In genomic region chr2:144279742-144280141, GRCm38 (mm10) we compare ENCODE assay signal across 9 mouse cellular contexts. TPM values are rescaled to one million over a fixed set of nuclear protein-coding genes. Genes with fewer than 3 reads are reported as not detected.
A peak's percentile ranks its signal among the peaks of the same experiment; 100 is the strongest.
DNase-seq lines count a peak whose midpoint lies in the region; ATAC-seq lines count a peak whose summit lies in the region.
"Had no signal": no experiment of that assay in that cellular context is flagged by ENCODE, and none has a peak within 500 bp of the region (broad histone marks: within the 10 kb centered on the region; RNA-seq: fewer than 3 reads in every experiment).

No protein-coding gene starts in this region.

- WGBS in heart, embryonic 12.5 days = 70% methylated on average over 5 of the region's 5 CpGs

- no peak for ATAC-seq in heart, embryonic 12.5 days (ENCODE audit: insufficient number of reproducible peaks, low FRiP score)
- no peak for ATAC-seq in megakaryocyte, adult 5-6 weeks (ENCODE audit: poor library complexity, severe bottlenecking)
- no peak for ATAC-seq in monocyte, adult 5-6 weeks (replicated peaks; ENCODE audit: insufficient number of reproducible peaks, low FRiP score, low TSS enrichment, poor library complexity, severe bottlenecking)

- no peak overlapping the region for H3K27ac ChIP-seq in heart, embryonic 12.5 days (ENCODE audit: poor library complexity, severe bottlenecking)

- no peak overlapping the region for H3K4me3 ChIP-seq in heart, embryonic 12.5 days

- H3K27me3 ChIP-seq in heart, embryonic 12.5 days (replicated peaks) = no peaks in the 10 kb centered on the region

- DNase-seq in heart, adult 18-20 months = peak; percentile 88 to 91
- DNase-seq in MN1 (ENCODE audit: low spot score) = peak; percentile 86
- peak; percentile 27 for DNase-seq in gastrocnemius, postnatal 14 days
- DNase-seq in kidney, postnatal 25 days = peak; percentile 95
- no peak for DNase-seq in lung, postnatal 36 days

- H3K4me1 ChIP-seq in heart, embryonic 12.5 days (replicated peaks) = peaks cover 19% of the 10 kb centered on the region

- no peak overlapping the region for H3K4me2 ChIP-seq in heart, embryonic 12.5 days

- H3K9ac ChIP-seq in heart, embryonic 12.5 days = no peak overlapping the region

- H3K9me3 ChIP-seq in heart, embryonic 12.5 days (replicated peaks) = no peaks in the 10 kb centered on the region

- intact Hi-C loops in gastrocnemius, postnatal 14 days (cut with DNase I; ENCODE audit: low total_unique reads) = loop anchor here (10.0 kb wide), 1 partner anchor 415 kb away; the partner anchor contains the start of gene Bfsp1

- H3K36me3 ChIP-seq in heart, embryonic 12.5 days = peaks cover 27% of the 10 kb centered on the region

RNA-seq across cellular contexts. Expression of gene Snx5, which starts 9.0 kb away (rescaled TPM):
- total RNA-seq in heart, adult 18-20 months (2021) = 10 to 100 TPM; 59.7 to 65.9 TPM
- polyA plus RNA-seq in heart, embryonic 12.5 days (2016; fragmentation: Nextera tagmentation; extraction: Ambion mirVana) = 110 TPM in 2 replicates
- total RNA-seq in gastrocnemius, postnatal 14 days (2021) = 10 to 100 TPM; 45.5 to 53.2 TPM
- total RNA-seq in megakaryocyte, adult 5-6 weeks (2015) = 145 and 164 TPM in 2 replicates
- total RNA-seq in megakaryocyte, adult 5-6 weeks (2017) = 178 and 195 TPM in 2 replicates
- total RNA-seq in monocyte, adult 5-6 weeks (2017) = 393 to 430 TPM (median 397 TPM) in 3 replicates

RNA-seq across cellular contexts. Expression of gene Mgme1, which starts 9.3 kb away (rescaled TPM):
- total RNA-seq in heart, adult 18-20 months (2021) = 10 to 100 TPM; 16.2 to 17.9 TPM
- 21.7 and 22.4 TPM in 2 replicates for polyA plus RNA-seq in heart, embryonic 12.5 days (2016; fragmentation: Nextera tagmentation; extraction: Ambion mirVana)
- total RNA-seq in gastrocnemius, postnatal 14 days (2021) = 1 to 10 TPM; 5.4 to 5.6 TPM
- 6.8 and 9.4 TPM in 2 replicates for total RNA-seq in megakaryocyte, adult 5-6 weeks (2015)
- 12.8 and 13.2 TPM in 2 replicates for total RNA-seq in megakaryocyte, adult 5-6 weeks (2017)
- 5.7 to 13.8 TPM (median 6.8 TPM) in 3 replicates for total RNA-seq in monocyte, adult 5-6 weeks (2017)

RNA-seq across cellular contexts. Expression of gene Ovol2, which starts 52.2 kb away (rescaled TPM):
- total RNA-seq in heart, adult 18-20 months (2021) = not detected
- polyA plus RNA-seq in heart, embryonic 12.5 days (2016; fragmentation: Nextera tagmentation; extraction: Ambion mirVana) = 0.12 and 0.20 TPM in 2 replicates
- not detected for total RNA-seq in gastrocnemius, postnatal 14 days (2021)
- total RNA-seq in megakaryocyte, adult 5-6 weeks (2015) = not detected in 2 replicates
- not detected in 2 replicates for total RNA-seq in megakaryocyte, adult 5-6 weeks (2017)
- total RNA-seq in monocyte, adult 5-6 weeks (2017) = not detected in 3 replicates
- total RNA-seq: common myeloid progenitor, adult 5-6 weeks had no signal
